Comparison of ENCODE assay signal across 9 mouse cellular contexts in the genomic region with DNA sequence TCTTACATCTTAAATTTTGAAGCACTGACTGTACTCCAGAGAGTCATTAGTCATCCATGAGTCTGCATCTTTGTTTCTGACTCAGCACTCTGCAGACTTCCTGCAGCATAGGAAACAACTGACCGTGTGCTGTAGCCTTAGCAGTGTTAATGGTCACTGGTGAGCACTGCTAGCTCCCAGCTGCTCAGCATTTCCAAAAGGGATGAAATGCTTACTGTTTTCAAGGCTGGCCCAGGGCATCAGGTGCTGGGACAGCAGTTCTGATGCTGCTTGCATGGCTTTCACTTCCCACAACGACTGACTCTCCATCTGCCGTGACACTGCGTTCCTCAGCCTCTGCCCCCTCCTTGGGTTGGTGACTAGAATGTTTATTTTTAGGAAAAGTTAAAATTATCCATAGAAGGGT. TPM values are rescaled to one million over a fixed set of nuclear protein-coding genes. Genes with fewer than 3 reads are reported as not detected.
DNase-seq lines count a peak whose midpoint lies in the region; ATAC-seq and TF ChIP-seq lines count a peak whose summit lies in the region.
"Had no signal": no experiment of that assay in that cellular context is flagged by ENCODE, and none has a peak within 500 bp of the region (broad histone marks: within the 10 kb centered on the region; RNA-seq: fewer than 3 reads in every experiment).

No protein-coding gene starts in this region.

- no peak for TF ChIP-seq CTCF in brain, embryonic 14.5 days (IDR thresholded peaks at IDR 0.05; ENCODE audit: borderline replicate concordance, extremely low read depth, insufficient read depth, insufficient read length)
- TF ChIP-seq CTCF in hindbrain, postnatal 0 days (IDR thresholded peaks at IDR 0.05; ENCODE audit: low read depth) = no peak

- H3K27ac ChIP-seq in limb, embryonic 12.5 days = no peak overlapping the region
- no peak overlapping the region for H3K27ac ChIP-seq in limb, embryonic 10.5 days
- no peak overlapping the region for H3K27ac ChIP-seq in hindbrain, postnatal 0 days

- peak; percentile 56 for DNase-seq in adrenal gland, adult 2 months
- DNase-seq in adrenal gland, adult 18-20 months (ENCODE audit: low spot score in 2 of 2) = no peak
- DNase-seq in limb, embryonic 10.5 days (ENCODE audit: low spot score) = no peak
- DNase-seq in brain, embryonic 14.5 days (ENCODE audit: low read depth) = peak; percentile 32
- peak; percentile 20 for DNase-seq in hindbrain, postnatal 0 days (ENCODE audit: low spot score)
- no peak for DNase-seq in Muller cell, postnatal 12 days (ENCODE audit: inconsistent ontology term)

- 61% methylated on average over 4 of the region's 4 CpGs for WGBS in limb, embryonic 12.5 days
- 83% methylated on average over 4 of the region's 4 CpGs for WGBS in limb, embryonic 10.5 days
- WGBS in hindbrain, postnatal 0 days = 50% methylated on average over 4 of the region's 4 CpGs

- H3K4me2 ChIP-seq in limb, embryonic 12.5 days = no peak overlapping the region
- no peak overlapping the region for H3K4me2 ChIP-seq in hindbrain, postnatal 0 days (ENCODE audit: low read depth, low read length)

- H3K36me3 ChIP-seq in limb, embryonic 12.5 days = no peaks in the 10 kb centered on the region
- no peaks in the 10 kb centered on the region for H3K36me3 ChIP-seq in limb, embryonic 10.5 days
- H3K36me3 ChIP-seq in hindbrain, postnatal 0 days (ENCODE audit: insufficient read depth, low read length) = no peaks in the 10 kb centered on the region

- H3K4me3 ChIP-seq in limb, embryonic 12.5 days (replicated peaks) = no peak overlapping the region
- H3K4me3 ChIP-seq in limb, embryonic 10.5 days = no peak overlapping the region
- H3K4me3 ChIP-seq in hindbrain, postnatal 0 days (ENCODE audit: low read length) = no peak overlapping the region

- peak; percentile 42; the same call in 1 of the 2 replicates for ATAC-seq in limb, embryonic 12.5 days (ENCODE audit: insufficient number of reproducible peaks, insufficient read depth, low FRiP score, low TSS enrichment, low read depth)
- ATAC-seq in hindbrain, postnatal 0 days = peak; percentile 56; the same call in 1 of the 2 replicates
- ATAC-seq in monocyte, adult 5-6 weeks (replicated peaks; ENCODE audit: insufficient number of reproducible peaks, low FRiP score, low TSS enrichment, poor library complexity, severe bottlenecking) = peak; percentile 73

- no peak overlapping the region for H3K9ac ChIP-seq in limb, embryonic 12.5 days (replicated peaks)
- no peak overlapping the region for H3K9ac ChIP-seq in hindbrain, postnatal 0 days (replicated peaks; ENCODE audit: low read length)

- H3K4me1 ChIP-seq in limb, embryonic 12.5 days (replicated peaks) = peaks cover 10% of the 10 kb centered on the region; the same call in 1 of the 2 replicates
- peaks cover 10% of the 10 kb centered on the region for H3K4me1 ChIP-seq in limb, embryonic 10.5 days
- no peaks in the 10 kb centered on the region for H3K4me1 ChIP-seq in hindbrain, postnatal 0 days (ENCODE audit: insufficient read depth, low read length)

- H3K27me3 ChIP-seq in limb, embryonic 12.5 days = no peaks in the 10 kb centered on the region
- no peaks in the 10 kb centered on the region for H3K27me3 ChIP-seq in limb, embryonic 10.5 days (ENCODE audit: low read depth, poor library complexity, severe bottlenecking)
- no peaks in the 10 kb centered on the region for H3K27me3 ChIP-seq in hindbrain, postnatal 0 days (ENCODE audit: insufficient read depth, low read length)

- no peak for TF ChIP-seq POLR2A in brain, embryonic 14.5 days (IDR thresholded peaks at IDR 0.05; ENCODE audit: borderline replicate concordance, extremely low read depth, insufficient read depth, insufficient read length, poor library complexity, severe bottlenecking)

- H3K9me3 ChIP-seq in limb, embryonic 12.5 days = no peaks in the 10 kb centered on the region
- no peaks in the 10 kb centered on the region for H3K9me3 ChIP-seq in limb, embryonic 10.5 days (replicated peaks)
- no peaks in the 10 kb centered on the region for H3K9me3 ChIP-seq in hindbrain, postnatal 0 days (ENCODE audit: low read length)

RNA-seq across cellular contexts. Expression of a gene that starts 29.8 kb away (rescaled TPM):
- total RNA-seq in adrenal gland, adult 2 months (2021) = 10 to 100 TPM; 12.4 to 16.2 TPM
- polyA plus RNA-seq in adrenal gland, adult 2 months (2012; rRNA removed) = 0.15 and 0.55 TPM in 2 replicates
- total RNA-seq in adrenal gland, adult 18-20 months (2021) = 10 to 100 TPM; 20.9 to 26.7 TPM
- 26.7 and 28.2 TPM in 2 replicates for polyA plus RNA-seq in limb, embryonic 12.5 days (2016; fragmentation: Nextera tagmentation; extraction: Ambion mirVana)
- polyA plus RNA-seq in limb, embryonic 10.5 days (2016; fragmentation: Nextera tagmentation; extraction: Ambion mirVana) = 18.9 and 21.7 TPM in 2 replicates
- polyA plus RNA-seq in brain, embryonic 14.5 days (2012; rRNA removed) = 10.0 and 12.5 TPM in 2 replicates
- total RNA-seq in hindbrain, postnatal 0 days (2014; rRNA removed) = 8.3 and 14.2 TPM in 2 replicates
- polyA plus RNA-seq in hindbrain, postnatal 0 days (2015; fragmentation: Nextera tagmentation; extraction: Ambion mirVana) = 19.4 and 20.6 TPM in 2 replicates
- 0.75 to 13.1 TPM (median 5.0 TPM) in 3 replicates for total RNA-seq in monocyte, adult 5-6 weeks (2017)

RNA-seq across cellular contexts. Expression of a gene that starts 29.8 kb away (rescaled TPM):
- 10 to 100 TPM; 20.8 to 27.2 TPM for total RNA-seq in adrenal gland, adult 2 months (2021)
- 1.4 and 1.9 TPM in 2 replicates for polyA plus RNA-seq in adrenal gland, adult 2 months (2012; rRNA removed)
- 10 to 100 TPM; 15.9 to 18.6 TPM for total RNA-seq in adrenal gland, adult 18-20 months (2021)
- polyA plus RNA-seq in limb, embryonic 12.5 days (2016; fragmentation: Nextera tagmentation; extraction: Ambion mirVana) = 12.0 and 13.1 TPM in 2 replicates
- polyA plus RNA-seq in limb, embryonic 10.5 days (2016; fragmentation: Nextera tagmentation; extraction: Ambion mirVana) = 11.8 and 12.4 TPM in 2 replicates
- polyA plus RNA-seq in brain, embryonic 14.5 days (2012; rRNA removed) = 9.9 and 10.6 TPM in 2 replicates
- 6.4 and 9.4 TPM in 2 replicates for total RNA-seq in hindbrain, postnatal 0 days (2014; rRNA removed)
- 6.4 and 10.5 TPM in 2 replicates for polyA plus RNA-seq in hindbrain, postnatal 0 days (2015; fragmentation: Nextera tagmentation; extraction: Ambion mirVana)
- 7.8 to 10.7 TPM (median 8.8 TPM) in 3 replicates for total RNA-seq in monocyte, adult 5-6 weeks (2017)

RNA-seq across cellular contexts. Expression of a gene that starts 30.0 kb away (rescaled TPM):
- total RNA-seq in adrenal gland, adult 2 months (2021) = 1 to 10 TPM; 4.6 to 6.6 TPM
- 0.08 and 0.40 TPM in 2 replicates for polyA plus RNA-seq in adrenal gland, adult 2 months (2012; rRNA removed)
- total RNA-seq in adrenal gland, adult 18-20 months (2021) = 1 to 10 TPM; 4.1 to 5.6 TPM
- polyA plus RNA-seq in limb, embryonic 12.5 days (2016; fragmentation: Nextera tagmentation; extraction: Ambion mirVana) = 8.8 and 9.0 TPM in 2 replicates
- polyA plus RNA-seq in limb, embryonic 10.5 days (2016; fragmentation: Nextera tagmentation; extraction: Ambion mirVana) = 6.1 and 7.4 TPM in 2 replicates
- polyA plus RNA-seq in brain, embryonic 14.5 days (2012; rRNA removed) = 5.0 and 8.3 TPM in 2 replicates
- 7.0 and 7.3 TPM in 2 replicates for total RNA-seq in hindbrain, postnatal 0 days (2014; rRNA removed)
- 8.1 TPM in 2 replicates for polyA plus RNA-seq in hindbrain, postnatal 0 days (2015; fragmentation: Nextera tagmentation; extraction: Ambion mirVana)
- total RNA-seq in monocyte, adult 5-6 weeks (2017) = 1.5 to 5.4 TPM (median 4.8 TPM) in 3 replicates

RNA-seq across cellular contexts. Expression of a gene that starts 35.5 kb away (rescaled TPM):
- total RNA-seq in adrenal gland, adult 2 months (2021) = 10 to 100 TPM in 1 of 2 experiments, 1 to 10 TPM in 1; 3.4 to 18.3 TPM
- not detected in 2 replicates for polyA plus RNA-seq in adrenal gland, adult 2 months (2012; rRNA removed)
- total RNA-seq in adrenal gland, adult 18-20 months (2021) = 10 to 100 TPM in 1 of 2 experiments, 1 to 10 TPM in 1; 9.8 to 12.9 TPM
- polyA plus RNA-seq in limb, embryonic 12.5 days (2016; fragmentation: Nextera tagmentation; extraction: Ambion mirVana) = 26.8 and 28.0 TPM in 2 replicates
- 40.4 and 46.1 TPM in 2 replicates for polyA plus RNA-seq in limb, embryonic 10.5 days (2016; fragmentation: Nextera tagmentation; extraction: Ambion mirVana)
- 50.7 TPM in 1 of 2 replicates, not detected in the other for polyA plus RNA-seq in brain, embryonic 14.5 days (2012; rRNA removed)
- not detected in 2 replicates for total RNA-seq in hindbrain, postnatal 0 days (2014; rRNA removed)
- polyA plus RNA-seq in hindbrain, postnatal 0 days (2015; fragmentation: Nextera tagmentation; extraction: Ambion mirVana) = 18.2 and 21.4 TPM in 2 replicates
- total RNA-seq in monocyte, adult 5-6 weeks (2017) = 13.4 to 63.0 TPM in 2 of 3 replicates, not detected in the other
- polyA plus RNA-seq: gonadal fat pad, adult 2 months had no signal

Comparison
In these comparisons a context has a peak if more than half of its experiments do, and no peak if none do; other contexts are left out.
1. DNase-seq: peak in adrenal gland, adult 2 months (single experiment), brain, embryonic 14.5 days (single experiment) and hindbrain, postnatal 0 days (single experiment); none in adrenal gland, adult 18-20 months (0 of 2), limb, embryonic 10.5 days (single experiment) and Muller cell, postnatal 12 days (single experiment).
2. Peak in every context shown above with its lines, with median percentiles within 50 percentile points of each other: ATAC-seq.